Comparison of ENCODE assay signal across 9 mouse cellular contexts in genomic region chr11:117249282-117249984, GRCm38 (mm10). TPM values are rescaled to one million over a fixed set of nuclear protein-coding genes. Genes with fewer than 3 reads are reported as not detected.
DNase-seq lines count a peak whose midpoint lies in the region; ATAC-seq and TF ChIP-seq lines count a peak whose summit lies in the region.
"Had no signal": no experiment of that assay in that cellular context is flagged by ENCODE, and none has a peak within 500 bp of the region (broad histone marks: within the 10 kb centered on the region; RNA-seq: fewer than 3 reads in every experiment).

No protein-coding gene starts in this region.

- H3K27ac ChIP-seq in kidney, embryonic 16.5 days (ENCODE audit: low read length), result peak overlapping the region; percentile 25; the same call in 1 of the 2 replicates
- H3K27ac ChIP-seq in forebrain, embryonic 14.5 days (ENCODE audit: low read depth, low read length), result peak overlapping the region; percentile 61
- H3K27ac ChIP-seq in midbrain, embryonic 12.5 days (replicated peaks), result peak overlapping the region; percentile 2; the same call in 1 of the 2 replicates

- H3K4me3 ChIP-seq in kidney, embryonic 16.5 days (ENCODE audit: low read length), result no peak overlapping the region
- no peak overlapping the region for H3K4me3 ChIP-seq in forebrain, embryonic 14.5 days (ENCODE audit: low read depth, low read length)
- no peak overlapping the region for H3K4me3 ChIP-seq in midbrain, embryonic 12.5 days

- no peak overlapping the region for H3K9ac ChIP-seq in kidney, embryonic 16.5 days (replicated peaks; ENCODE audit: low read length)
- 0 out of 2 replicates have a peak overlapping the region, but pooled peaks have one; percentile 17 for H3K9ac ChIP-seq in forebrain, embryonic 14.5 days (ENCODE audit: low read length)
- H3K9ac ChIP-seq in midbrain, embryonic 12.5 days (replicated peaks), result no peak overlapping the region
- H3K9ac ChIP-seq: liver, postnatal 0 days had no signal

- no peak overlapping the region for H3K4me2 ChIP-seq in kidney, embryonic 16.5 days (replicated peaks; ENCODE audit: low read depth, low read length)
- H3K4me2 ChIP-seq in forebrain, embryonic 14.5 days (ENCODE audit: low read length), result no peak overlapping the region
- H3K4me2 ChIP-seq in midbrain, embryonic 12.5 days (replicated peaks), result no peak overlapping the region

- no peaks in the 10 kb centered on the region for H3K9me3 ChIP-seq in kidney, embryonic 16.5 days (ENCODE audit: low read length)
- no peaks in the 10 kb centered on the region for H3K9me3 ChIP-seq in forebrain, embryonic 14.5 days (replicated peaks; ENCODE audit: control insufficient read depth, low read length)
- H3K9me3 ChIP-seq in midbrain, embryonic 12.5 days, result no peaks in the 10 kb centered on the region

- TF ChIP-seq CTCF in brain, embryonic 14.5 days (IDR thresholded peaks at IDR 0.05; ENCODE audit: borderline replicate concordance, extremely low read depth, insufficient read depth, insufficient read length), result no peak

- H3K36me3 ChIP-seq in kidney, embryonic 16.5 days (ENCODE audit: insufficient read depth, low read length), result no peaks in the 10 kb centered on the region
- H3K36me3 ChIP-seq in forebrain, embryonic 14.5 days (ENCODE audit: control insufficient read depth, insufficient read depth, low read length), result no peaks in the 10 kb centered on the region
- H3K36me3 ChIP-seq in midbrain, embryonic 12.5 days, result no peaks in the 10 kb centered on the region

- DNase-seq in kidney, adult 18-20 months, result no peak
- peak; percentile 60 for DNase-seq in brain, embryonic 14.5 days (ENCODE audit: low read depth)
- peak; percentile 39 for DNase-seq in forebrain, embryonic 14.5 days (ENCODE audit: low spot score)
- no peak for DNase-seq in adrenal gland, postnatal 10 days
- no peak for DNase-seq in thymus, postnatal 10 days (ENCODE audit: low spot score in 2 of 2)
- DNase-seq: liver, postnatal 0 days; right cerebral cortex, postnatal 4 days had no signal

- 54% methylated on average over 18 of the region's 18 CpGs for WGBS in kidney, embryonic 16.5 days
- WGBS in forebrain, embryonic 14.5 days, result 74% methylated on average over 18 of the region's 18 CpGs
- WGBS in midbrain, embryonic 12.5 days, result 76% methylated on average over 18 of the region's 18 CpGs

- no peaks in the 10 kb centered on the region for H3K27me3 ChIP-seq in kidney, embryonic 16.5 days (ENCODE audit: insufficient read depth, low read length)
- no peaks in the 10 kb centered on the region for H3K27me3 ChIP-seq in forebrain, embryonic 14.5 days (replicated peaks; ENCODE audit: control insufficient read depth, insufficient read depth, low read length)
- H3K27me3 ChIP-seq in midbrain, embryonic 12.5 days, result no peaks in the 10 kb centered on the region

- ATAC-seq in kidney, embryonic 16.5 days (ENCODE audit: low FRiP score, low TSS enrichment), result no peak
- ATAC-seq in forebrain, embryonic 14.5 days, result no peak
- no peak for ATAC-seq in midbrain, embryonic 12.5 days (ENCODE audit: low FRiP score, low read depth)
- ATAC-seq: liver, postnatal 0 days had no signal

- no peak for TF ChIP-seq POLR2A in brain, embryonic 14.5 days (IDR thresholded peaks at IDR 0.05; ENCODE audit: borderline replicate concordance, extremely low read depth, insufficient read depth, insufficient read length, poor library complexity, severe bottlenecking)

- peaks cover 48% of the 10 kb centered on the region for H3K4me1 ChIP-seq in kidney, embryonic 16.5 days (ENCODE audit: insufficient read depth, low read length)
- H3K4me1 ChIP-seq in forebrain, embryonic 14.5 days (ENCODE audit: control insufficient read depth, insufficient read depth, low read length), result peaks cover 16% of the 10 kb centered on the region
- peaks cover 24% of the 10 kb centered on the region for H3K4me1 ChIP-seq in midbrain, embryonic 12.5 days

RNA-seq across cellular contexts. Expression of gene Sept9, which starts 50.0 kb away (rescaled TPM):
- polyA plus RNA-seq in kidney, embryonic 16.5 days (2015; fragmentation: Nextera tagmentation; extraction: Ambion mirVana), result 123 and 131 TPM in 2 replicates
- polyA plus RNA-seq in brain, embryonic 14.5 days (2012; rRNA removed), result 39.3 and 64.3 TPM in 2 replicates
- 113 and 119 TPM in 2 replicates for polyA plus RNA-seq in forebrain, embryonic 14.5 days (2014; fragmentation: Nextera tagmentation; extraction: Ambion mirVana)
- polyA plus RNA-seq in midbrain, embryonic 12.5 days (2016; fragmentation: Nextera tagmentation; extraction: Ambion mirVana), result 162 and 176 TPM in 2 replicates
- total RNA-seq in adrenal gland, postnatal 10 days (2021), result 100 to 1,000 TPM; 115 to 146 TPM

Comparison
In these comparisons a context has a peak if more than half of its experiments do, and no peak if none do; other contexts are left out.
1. H3K27ac ChIP-seq: peak in every context shown above with its lines; median percentile 61 in forebrain, embryonic 14.5 days; 25 in kidney, embryonic 16.5 days; 2 in midbrain, embryonic 12.5 days.
2. DNase-seq: peak in brain, embryonic 14.5 days (single experiment) and forebrain, embryonic 14.5 days (single experiment); none in kidney, adult 18-20 months (single experiment), adrenal gland, postnatal 10 days (single experiment) and thymus, postnatal 10 days (0 of 2).